ENCODE assay signal across 20 mouse cellular contexts in the genomic region with DNA sequence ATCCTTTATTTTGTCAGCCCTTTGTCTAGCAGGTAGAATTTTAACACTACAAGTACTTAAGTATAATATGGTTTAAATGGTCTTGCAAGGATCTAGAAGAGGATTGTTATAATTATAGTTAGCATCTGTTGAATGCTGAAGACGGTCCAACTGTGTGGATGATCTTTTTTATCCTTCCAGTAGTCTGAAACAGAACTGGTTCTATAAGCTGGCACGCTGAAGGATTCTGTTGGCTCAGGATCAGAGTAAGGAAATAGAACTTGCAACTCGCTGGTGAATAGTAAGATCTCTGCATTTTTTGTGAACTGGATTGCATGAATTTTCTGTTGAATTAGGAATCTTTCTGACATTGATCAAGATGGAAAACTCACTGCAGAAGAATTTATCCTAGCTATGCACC.
"Had no signal": no experiment of that assay in that cellular context is flagged by ENCODE, and none has a peak within 500 bp of the region (broad histone marks: within the 10 kb centered on the region; RNA-seq: fewer than 3 reads in every experiment).

No protein-coding gene starts in this region.

- H3K4me1 ChIP-seq: kidney, embryonic 15.5 days; limb, embryonic 12.5 days; limb, embryonic 15.5 days; midbrain, embryonic 12.5 days; midbrain, embryonic 15.5 days; neural tube, embryonic 12.5 days; neural tube, embryonic 15.5 days had no signal

- H3K9me3 ChIP-seq: kidney, embryonic 15.5 days; limb, embryonic 12.5 days; limb, embryonic 15.5 days; midbrain, embryonic 12.5 days; midbrain, embryonic 15.5 days; neural tube, embryonic 12.5 days; neural tube, embryonic 15.5 days had no signal

- DNase-seq: kidney, adult 8-10 months; kidney, postnatal 10 days; kidney, postnatal 36 days; layer of hippocampus, postnatal 36 days; liver, postnatal 0 days; lung, embryonic 14.5 days; thymus, postnatal 25 days had no signal

- H3K27ac ChIP-seq: kidney, embryonic 15.5 days; limb, embryonic 12.5 days; limb, embryonic 15.5 days; liver, embryonic 14.5 days; macrophage; midbrain, embryonic 12.5 days; midbrain, embryonic 15.5 days; neural tube, embryonic 12.5 days; neural tube, embryonic 15.5 days; stomach, postnatal 0 days had no signal

- H3K4me3 ChIP-seq: kidney, embryonic 15.5 days; limb, embryonic 12.5 days; limb, embryonic 15.5 days; midbrain, embryonic 12.5 days; midbrain, embryonic 15.5 days; neural tube, embryonic 12.5 days; neural tube, embryonic 15.5 days had no signal

- H3K27me3 ChIP-seq: kidney, embryonic 15.5 days; limb, embryonic 12.5 days; limb, embryonic 15.5 days; midbrain, embryonic 12.5 days; midbrain, embryonic 15.5 days; neural tube, embryonic 12.5 days; neural tube, embryonic 15.5 days had no signal

- H3K4me2 ChIP-seq: kidney, embryonic 15.5 days; limb, embryonic 12.5 days; limb, embryonic 15.5 days; liver, embryonic 11.5 days; lung, embryonic 14.5 days; midbrain, embryonic 12.5 days; midbrain, embryonic 15.5 days; neural tube, embryonic 12.5 days; neural tube, embryonic 15.5 days had no signal

- H3K9ac ChIP-seq: kidney, embryonic 15.5 days; limb, embryonic 12.5 days; limb, embryonic 15.5 days; liver, embryonic 14.5 days; liver, postnatal 0 days; lung, embryonic 14.5 days; midbrain, embryonic 12.5 days; midbrain, embryonic 15.5 days; neural tube, embryonic 12.5 days; neural tube, embryonic 15.5 days had no signal

- ATAC-seq: intestine, postnatal 0 days; liver, postnatal 0 days; lung, postnatal 0 days; midbrain, embryonic 15.5 days had no signal
